Mouse (Mus musculus): ENCODE measurements around the gene Lrrc15.

- TF ChIP-seq CTCF (IDR thresholded peaks at IDR 0.05): no peak
- no peak for TF ChIP-seq POLR2A (IDR thresholded peaks at IDR 0.05; ENCODE audit: insufficient read depth, low read depth, low read length)
These were observed 27.1 kb upstream of the Lrrc15 start for GRCm38 (mm10) chr16:30310171-30310515.
